Mouse (Mus musculus) adipocyte (in vitro differentiated cells): ENCODE measurements around the gene Fut4.
"Not testable (repeated sequence)": the region's sequence is repeated elsewhere in the genome, so short reads cannot be mapped to it uniquely, and the experiment has no call there.

Experiments used
- DNase-seq: peaks from one replicate; pipeline ENCODE4 v3.0.0-alpha.2; 2016; ENCODE audit warnings: low spot score

The Fut4 gene

DNA sequence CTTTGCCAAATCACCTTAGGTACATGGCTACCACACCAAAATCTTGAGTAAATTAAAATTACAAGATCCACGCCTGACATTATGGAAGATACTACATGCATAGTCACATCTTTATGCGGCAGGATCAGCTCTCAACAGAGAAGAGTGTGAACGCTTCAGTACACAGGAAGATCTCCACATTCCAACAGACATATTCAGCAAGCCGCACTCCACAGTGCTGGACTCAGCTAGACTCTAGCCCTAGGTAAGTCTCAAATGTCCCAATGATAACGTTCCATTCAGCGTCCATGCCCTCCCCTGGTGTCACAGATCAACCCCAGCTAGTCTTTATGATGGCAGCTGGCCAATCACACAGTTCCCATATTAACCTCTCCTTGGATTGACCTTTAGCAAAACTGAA, 26.2 kb downstream of the Fut4 start:
- DNase-seq, result no peak

DNA sequence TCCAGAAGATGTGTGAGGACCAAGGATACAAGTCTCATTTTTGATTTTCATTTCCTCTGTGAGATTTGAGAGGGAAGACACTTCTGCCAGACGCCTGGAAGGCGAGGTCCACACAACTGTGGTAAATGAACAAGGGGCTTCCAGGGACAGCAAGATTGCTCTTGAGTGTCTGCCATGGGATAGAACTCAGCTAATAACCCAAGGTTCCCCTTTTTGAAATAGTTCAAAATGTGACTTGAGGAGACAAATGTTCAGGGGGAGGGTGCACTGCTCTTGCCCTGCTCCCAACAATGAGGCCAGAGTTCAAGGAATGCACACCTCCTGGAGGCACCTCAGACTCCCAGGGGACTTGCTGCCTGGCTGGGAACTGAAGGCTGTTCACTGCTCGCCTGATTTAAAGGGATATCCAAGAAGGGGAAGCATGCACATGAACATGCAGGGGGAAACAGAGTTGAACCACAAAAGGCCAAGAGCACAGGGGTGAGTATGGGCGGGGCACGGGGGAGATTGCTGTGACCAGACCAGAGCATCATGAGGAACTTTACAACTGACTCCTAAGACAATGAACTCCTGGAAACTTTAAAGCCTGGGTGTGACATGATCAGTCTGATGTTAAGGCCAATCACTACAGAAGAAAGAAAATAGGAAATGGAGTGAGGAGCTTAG, 27.3 kb downstream of the Fut4 start:
- peak; percentile 19 for DNase-seq

DNA sequence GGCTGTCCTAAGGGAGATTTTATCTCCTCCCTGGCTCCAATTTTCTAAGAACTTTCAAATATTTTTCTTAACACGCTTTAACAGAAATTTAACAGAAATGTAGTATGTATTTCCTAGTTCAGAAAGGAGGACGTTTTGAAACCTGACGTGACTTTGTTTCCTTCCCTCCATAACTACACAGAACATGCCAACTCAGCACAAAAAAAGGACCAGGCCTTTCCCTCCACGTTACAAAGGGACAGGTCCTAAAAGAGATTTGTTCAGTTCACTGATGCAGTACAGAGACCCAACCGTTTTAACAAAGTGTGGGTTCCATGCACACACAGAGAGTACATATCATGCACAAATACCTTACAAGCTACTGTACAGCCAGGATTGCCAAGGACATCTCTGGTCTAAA, 30.6 kb downstream of the Fut4 start:
- no peak for DNase-seq

DNA sequence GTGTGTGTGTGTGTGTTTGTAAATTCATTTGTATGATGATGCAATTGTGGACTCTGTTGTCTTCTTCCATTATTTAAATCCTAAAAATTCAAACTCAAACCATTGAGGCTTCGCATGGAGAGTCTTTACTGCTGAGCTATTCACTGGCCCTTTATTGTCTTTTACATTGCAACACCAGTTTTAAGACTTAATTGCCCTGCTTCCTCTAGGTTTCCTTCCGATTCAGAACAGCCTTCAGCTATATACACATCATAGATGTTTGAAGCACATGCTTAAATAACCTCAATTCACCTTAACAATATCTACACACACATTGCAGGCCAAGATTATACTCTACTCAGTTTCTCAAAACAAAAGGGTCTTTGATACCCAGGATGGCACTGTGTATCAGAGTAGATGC, 31.8 kb downstream of the Fut4 start:
- DNase-seq, result no peak

DNA sequence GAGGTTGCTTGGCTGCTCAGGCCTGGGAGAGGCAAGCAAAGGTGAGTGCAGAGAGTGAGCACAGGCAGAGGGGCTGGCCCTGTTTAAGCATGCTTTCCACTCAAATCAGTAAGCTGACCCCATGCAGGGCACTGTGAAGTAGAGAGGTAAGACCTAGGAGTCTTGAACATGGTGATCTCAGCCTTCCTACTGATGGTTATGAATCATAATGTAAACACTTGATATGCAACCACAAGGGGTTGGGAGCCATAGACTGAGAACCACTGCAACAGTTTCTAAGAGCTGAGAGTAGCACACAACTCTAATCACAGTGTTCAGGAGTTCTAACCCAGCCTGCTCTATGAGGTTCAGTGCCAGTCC, 33.9 kb downstream of the Fut4 start:
- no peak for DNase-seq

DNA sequence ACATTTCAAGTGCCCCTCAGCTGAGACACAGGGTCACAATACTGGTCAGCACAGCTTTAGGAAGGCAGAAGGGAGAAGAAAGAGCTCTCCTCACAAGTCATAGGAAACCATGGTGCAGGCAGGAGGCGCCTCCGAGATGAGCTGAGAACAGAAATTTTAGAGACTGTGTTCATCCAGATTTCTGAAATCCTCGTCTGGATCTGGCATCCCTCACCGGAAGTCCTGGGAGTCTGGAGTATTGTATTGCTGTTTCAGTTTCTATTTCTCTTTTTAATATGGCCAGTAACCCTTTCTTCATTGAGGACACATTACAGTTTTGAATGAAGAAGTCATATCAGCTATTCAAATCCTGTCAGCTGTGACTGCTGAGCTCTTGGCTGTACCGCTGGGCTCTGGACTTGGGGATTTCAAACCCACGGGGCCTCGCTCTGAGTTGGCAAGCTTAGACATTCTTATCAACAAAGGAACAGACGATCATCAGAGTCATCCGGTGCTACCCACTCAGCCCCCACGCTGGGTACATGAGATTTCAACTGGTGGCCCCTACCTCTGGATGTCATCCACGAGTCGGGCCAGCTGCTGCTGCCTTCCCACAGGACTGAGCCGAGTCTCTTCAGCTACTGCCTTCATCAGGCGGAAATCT, 34.4 kb downstream of the Fut4 start:
- DNase-seq, result no peak

DNA sequence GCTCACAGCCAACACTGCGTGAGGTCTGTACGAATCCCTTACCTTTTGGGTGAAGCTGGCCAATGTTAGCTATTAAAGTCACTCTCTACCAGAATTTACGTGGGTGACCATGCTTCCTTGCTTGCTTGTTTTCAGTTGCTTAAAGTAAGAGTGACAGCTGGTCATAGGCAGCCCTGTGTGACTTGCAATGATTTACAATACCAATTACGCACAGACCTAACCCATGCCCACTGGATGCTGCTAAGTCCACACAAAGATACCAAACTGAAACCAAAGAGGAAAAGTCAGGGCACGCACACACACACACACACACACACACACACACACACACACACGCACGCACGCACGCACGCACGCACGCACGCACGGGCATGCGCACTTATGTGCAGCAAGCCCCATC, 36.9 kb downstream of the Fut4 start:
- DNase-seq, result no peak

DNA sequence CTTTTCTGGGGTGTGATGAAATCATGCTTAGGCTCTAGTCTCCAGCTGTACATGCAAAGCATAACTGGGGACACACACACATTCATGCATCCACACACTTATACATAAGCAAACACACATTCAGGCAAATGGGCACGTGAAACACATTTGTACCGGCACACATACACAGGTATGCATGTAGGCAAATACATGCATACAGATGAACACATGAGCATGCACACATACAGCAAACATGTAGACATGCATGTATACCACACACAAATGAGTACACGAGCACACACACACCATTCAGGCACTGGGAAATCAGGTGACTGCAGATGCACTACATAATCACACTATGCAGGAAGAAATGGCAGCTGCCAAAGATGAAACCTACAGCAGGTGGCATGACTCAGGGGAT, 41.3 kb downstream of the Fut4 start:
- DNase-seq, result no peak

DNA sequence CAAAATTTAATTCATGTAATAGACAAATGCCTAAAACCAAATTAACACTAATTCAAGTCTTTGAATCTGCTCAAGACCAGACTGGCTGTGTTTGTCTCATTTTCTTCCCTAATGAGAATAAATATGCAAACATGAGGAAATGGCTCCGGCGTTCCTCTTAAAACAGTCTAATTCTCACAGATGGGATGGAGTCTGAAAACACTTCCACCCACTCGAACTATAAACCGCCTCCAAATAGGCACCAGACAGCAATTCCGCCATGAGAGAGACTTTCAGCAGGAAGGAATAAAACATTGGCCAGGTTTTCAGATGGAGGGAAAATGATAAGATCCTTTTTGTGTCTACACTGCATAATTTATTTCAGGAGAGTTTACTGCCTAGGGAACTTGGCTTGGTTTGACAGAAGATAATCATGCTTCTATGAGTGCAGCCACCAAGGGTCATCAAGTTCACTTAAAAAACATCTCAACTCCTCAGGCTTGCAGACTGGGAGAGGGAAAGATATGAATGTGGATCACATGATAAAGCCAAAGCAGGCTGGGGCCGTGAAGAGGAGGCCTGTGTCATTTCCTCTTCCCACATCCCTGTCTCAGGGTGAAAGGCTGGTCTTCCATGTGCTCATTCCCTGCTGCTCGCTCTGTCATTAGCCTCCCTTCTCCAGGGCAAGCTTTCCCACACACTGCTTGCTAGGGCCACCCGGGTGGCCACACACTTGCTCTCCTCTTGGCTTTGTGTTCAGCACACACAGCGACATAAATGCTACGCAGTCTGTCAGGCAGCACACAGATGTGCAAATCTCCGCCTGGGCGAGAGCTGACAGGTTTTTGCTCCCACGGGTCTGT, 46.7 kb downstream of the Fut4 start:
- no peak for DNase-seq

DNA sequence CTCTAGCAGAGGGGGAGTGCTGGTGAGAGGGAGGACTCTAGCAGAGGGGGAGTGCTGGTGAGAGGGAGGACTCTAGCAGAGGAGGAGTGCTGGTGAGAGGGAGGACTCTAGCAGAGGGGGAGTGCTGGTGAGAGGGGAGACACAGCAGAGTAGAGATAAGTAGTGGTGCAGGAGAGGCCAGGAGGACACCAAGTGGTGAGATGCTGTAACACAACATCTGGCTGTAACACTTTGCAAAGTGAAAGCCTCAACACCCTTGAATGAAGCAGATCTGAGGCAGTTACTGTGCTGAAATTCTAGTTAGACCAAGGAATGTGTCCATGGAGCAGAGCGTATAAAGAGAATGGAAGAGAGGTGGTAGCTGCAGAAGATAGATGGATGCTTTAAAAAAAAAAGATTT, 51.4 kb downstream of the Fut4 start:
- DNase-seq, result not testable (repeated sequence)

DNA sequence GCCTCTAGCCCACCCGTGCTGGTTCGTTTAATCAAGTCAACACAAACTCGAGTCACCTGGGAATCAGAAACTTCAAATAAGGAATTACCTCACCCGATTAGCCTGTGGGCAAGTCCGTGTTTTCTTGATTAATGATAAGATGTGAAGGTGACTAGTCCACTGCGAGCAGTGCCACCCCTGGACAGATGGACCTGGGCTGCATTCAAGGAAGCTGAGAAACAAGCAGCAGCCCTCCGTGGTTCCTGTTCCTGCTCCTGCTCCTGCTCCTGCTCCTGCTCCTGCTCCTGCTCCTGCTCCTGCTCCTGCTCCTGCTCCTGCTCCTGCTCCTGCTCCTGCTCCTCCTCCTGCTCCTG, 52.9 kb downstream of the Fut4 start:
- DNase-seq, result no peak

DNA sequence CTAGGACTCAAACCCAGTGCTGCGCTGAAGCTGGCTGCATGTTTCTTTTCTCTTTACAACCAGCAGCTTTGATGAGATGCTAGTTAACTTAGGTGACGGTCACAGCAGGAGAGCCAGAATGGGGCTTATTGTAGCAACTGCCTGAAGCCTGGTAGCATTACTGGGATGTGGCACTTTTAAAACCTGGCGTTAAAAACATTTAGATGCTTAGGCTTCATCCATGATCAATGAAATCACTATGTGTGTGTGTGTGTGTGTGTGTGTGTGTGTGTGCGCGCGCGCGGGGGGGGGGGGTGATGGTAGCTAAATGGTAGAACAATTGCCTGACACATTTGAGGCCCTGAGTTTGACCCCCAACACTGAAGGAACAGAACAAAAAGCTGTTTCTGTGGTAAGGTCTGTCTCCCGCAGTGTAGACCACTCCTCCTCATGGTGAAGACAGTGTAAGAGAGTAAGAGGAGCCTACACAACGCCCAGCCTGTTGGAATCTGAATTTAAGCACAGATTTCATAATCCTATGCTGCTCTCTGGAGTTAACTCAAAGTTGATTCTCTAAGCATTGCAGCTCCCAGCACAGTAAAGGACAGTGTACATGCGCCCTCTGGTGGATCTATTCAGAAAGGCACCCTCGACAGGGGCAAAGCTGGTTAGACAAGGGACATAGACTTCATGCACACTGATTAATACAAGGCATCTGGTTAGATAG, 53.5 kb downstream of the Fut4 start:
- DNase-seq, result peak; percentile 96
